Mouse (Mus musculus) heart, embryonic 10.5 days (tissue): ENCODE measurements around the gene Eri2. TPM values are rescaled to one million over a fixed set of nuclear protein-coding genes. Genes with fewer than 3 reads are reported as not detected.
"Not testable (repeated sequence)": the region's sequence is repeated elsewhere in the genome, so short reads cannot be mapped to it uniquely, and the experiment has no call there.

ENCODE experiments used
- DNase-seq: peaks from one replicate; pipeline ENCODE4 v3.0.0-alpha.2; 2017; ENCODE audit warnings: low spot score
- H3K27ac ChIP-seq: fragments of 300-500 bp; sonication (generic); 2 replicates; pipeline ENCODE4 v1.5.1; 2016; ENCODE audit warnings: mild to moderate bottlenecking
- H3K27me3 ChIP-seq: fragments of 300-500 bp; sonication (generic); 2 replicates; pipeline ENCODE4 v1.6.1; 2016; ENCODE audit warnings: mild to moderate bottlenecking; ENCODE audit not compliant: poor library complexity, insufficient read depth, severe bottlenecking
- H3K36me3 ChIP-seq: fragments of 300-500 bp; sonication (generic); 2 replicates; pipeline ENCODE4 v1.6.1; 2016; ENCODE audit warnings: mild to moderate bottlenecking, moderate library complexity
- H3K4me1 ChIP-seq: fragments of 300-500 bp; sonication (generic); 2 replicates; pipeline ENCODE4 v1.6.1; 2016; ENCODE audit warnings: mild to moderate bottlenecking
- H3K4me3 ChIP-seq: fragments of 300-500 bp; sonication (generic); 2 replicates; pipeline ENCODE4 v1.5.1; 2016; ENCODE audit warnings: mild to moderate bottlenecking, moderate library complexity
- H3K9me3 ChIP-seq: fragments of 300-500 bp; sonication (generic); 2 replicates; pipeline ENCODE4 v1.6.1; 2016; ENCODE audit warnings: mild to moderate bottlenecking, moderate library complexity
- WGBS: fragments of 180-500 bp; shearing (Covaris S2); methylation state at CpG from one replicate; pipeline ENCODE4 v1.1.7; 2016; 5-methylcytosine and 5-hydroxymethylcytosine counted together
- polyA plus RNA-seq: library from polyadenylated mRNA; unstranded; fragments of >200 nt; fragmentation: Nextera tagmentation; extraction: Ambion mirVana; gene quantifications from 2 replicates; pipeline ENCODE4 v1.2.1, GENCODE M21; 2016

Gene Eri2
- polyA plus RNA-seq, 1 experiment from 2014 or later: 17.2 TPM

DNA sequence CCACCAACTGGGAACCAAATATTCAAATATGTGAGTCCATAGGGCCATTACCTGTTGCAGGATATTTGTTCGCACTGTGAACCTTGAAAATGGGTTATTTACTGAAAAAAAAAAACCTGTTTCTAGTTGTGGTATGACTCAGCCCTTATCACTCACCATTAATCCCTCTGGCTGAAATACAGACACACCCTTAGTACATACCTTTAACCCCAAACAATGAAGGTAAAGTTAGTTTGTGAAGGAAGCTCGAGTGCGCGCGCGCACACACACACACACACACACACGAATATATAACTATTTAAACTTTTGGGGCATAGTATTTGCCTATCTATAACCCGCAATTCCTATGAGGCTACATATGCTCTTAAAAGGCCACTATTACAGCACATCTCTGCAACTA, 24.0 kb downstream of the Eri2 start:
- Histone ChIP-seq H3K27me3 (no peaks in the 10 kb centered on the region), H3K4me1 (no peaks in the 10 kb centered on the region), H3K27ac (no peak overlapping the region), H3K36me3 (no peaks in the 10 kb centered on the region), H3K4me3 (no peak overlapping the region), H3K9me3 (no peaks in the 10 kb centered on the region)
- 92% methylated on average over 8 of the region's 8 CpGs for WGBS
- DNase-seq: no peak

DNA sequence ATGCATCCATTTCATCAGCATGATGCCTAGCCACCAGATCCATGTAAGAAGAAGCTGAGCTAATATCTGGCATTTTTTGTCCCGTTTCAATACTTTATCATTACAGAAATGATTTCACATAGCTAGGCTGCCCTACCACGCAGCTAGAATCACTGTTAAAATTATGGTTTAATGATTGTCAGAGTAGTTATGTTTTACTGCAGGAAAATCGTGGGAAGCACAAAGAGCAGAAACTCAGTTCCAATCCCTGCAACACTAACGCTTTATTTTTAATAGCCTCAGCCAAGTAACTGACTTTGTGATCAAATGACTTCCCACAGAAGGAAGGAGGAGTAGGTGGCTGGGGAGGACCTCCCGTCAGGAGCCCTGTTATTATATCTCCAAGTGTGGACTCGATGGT, 26.9 kb downstream of the Eri2 start:
- 72% methylated on average over 6 of the region's 6 CpGs for WGBS
- no peak for DNase-seq
- H3K36me3 ChIP-seq: no peaks in the 10 kb centered on the region
- H3K9me3 ChIP-seq: no peaks in the 10 kb centered on the region
- H3K27ac ChIP-seq: no peak overlapping the region
- H3K4me1 ChIP-seq: no peaks in the 10 kb centered on the region
- H3K27me3 ChIP-seq: no peaks in the 10 kb centered on the region
- no peak overlapping the region for H3K4me3 ChIP-seq

DNA sequence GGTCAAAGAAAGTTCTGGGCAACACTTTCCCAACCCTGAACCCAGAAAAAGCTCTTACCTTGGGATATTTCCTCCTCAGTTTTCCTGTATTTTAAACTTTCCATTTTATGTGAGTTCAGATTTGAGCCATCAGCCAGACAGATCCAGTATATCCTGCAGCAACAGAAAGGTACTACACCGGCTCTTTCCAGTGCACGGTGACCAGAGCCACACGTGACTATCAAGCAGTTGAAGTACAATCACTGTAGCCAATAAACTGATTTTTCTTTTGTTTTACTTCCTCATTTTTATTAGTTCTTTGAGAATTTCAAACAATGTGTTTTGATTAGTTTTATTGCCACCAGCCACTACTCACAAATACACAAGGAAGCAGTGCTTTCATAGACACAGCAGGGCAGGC, 29.5 kb downstream of the Eri2 start:
- Histone ChIP-seq H3K36me3 (no peaks in the 10 kb centered on the region), H3K4me3 (no peak overlapping the region), H3K27me3 (no peaks in the 10 kb centered on the region), H3K4me1 (no peaks in the 10 kb centered on the region), H3K27ac (no peak overlapping the region), H3K9me3 (no peaks in the 10 kb centered on the region)
- 94% methylated on average over 3 of the region's 3 CpGs for WGBS
- DNase-seq: no peak

DNA sequence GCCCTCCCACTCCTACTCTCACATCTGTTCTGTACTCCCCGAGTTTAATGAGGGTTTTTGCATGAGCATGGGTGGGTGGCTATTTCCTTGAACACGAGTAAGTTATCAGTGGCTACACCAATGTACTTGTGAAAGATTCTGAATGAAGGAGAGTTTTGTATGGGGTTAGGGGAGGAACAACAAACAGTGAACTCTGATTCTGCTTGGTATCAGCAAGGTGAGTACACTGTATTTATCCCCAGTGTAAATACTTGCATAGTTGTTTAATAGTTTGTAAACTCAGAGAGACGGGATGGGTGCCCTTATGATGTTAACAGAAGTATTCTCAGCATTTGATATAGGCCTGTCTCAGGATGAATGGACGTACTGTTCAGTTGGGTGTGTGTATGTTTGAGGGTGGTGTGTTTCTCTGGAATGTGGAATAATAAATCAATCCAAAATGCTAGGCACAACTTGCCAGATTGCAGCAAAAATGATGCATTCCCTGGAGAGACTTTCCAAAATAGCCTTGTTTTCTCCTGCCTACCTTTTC, 31.6 kb downstream of the Eri2 start:
- H3K9me3 ChIP-seq: no peaks in the 10 kb centered on the region
- H3K27me3 ChIP-seq: no peaks in the 10 kb centered on the region
- H3K27ac ChIP-seq: no peak overlapping the region
- DNase-seq: no peak
- no peaks in the 10 kb centered on the region for H3K36me3 ChIP-seq
- 61% methylated on average over 4 of the region's 4 CpGs for WGBS
- H3K4me3 ChIP-seq: no peak overlapping the region
- no peaks in the 10 kb centered on the region for H3K4me1 ChIP-seq

DNA sequence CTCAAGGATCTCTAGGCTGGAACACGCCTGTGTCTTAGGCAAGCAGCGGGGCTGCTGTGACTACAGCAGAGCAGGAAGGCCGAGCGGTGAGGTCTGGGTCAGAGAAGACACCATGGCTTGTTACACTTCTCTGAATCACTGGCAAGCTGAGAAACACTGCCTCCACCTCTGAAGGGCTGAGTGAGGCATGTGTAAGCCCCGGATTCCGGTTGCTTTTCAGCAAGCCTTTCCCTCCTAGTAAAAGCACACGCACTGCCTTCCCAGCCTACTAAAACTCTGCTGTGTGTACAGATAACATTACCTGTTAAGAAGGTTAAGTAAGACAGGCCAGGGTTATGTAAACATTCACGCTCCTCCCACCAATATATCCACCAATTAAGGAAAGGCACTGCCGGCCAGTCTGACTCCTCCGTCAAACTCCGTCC, 33.3 kb downstream of the Eri2 start, which contains the start of gene Acsm3:
TSS of gene Acsm3 (plus strand) at position 397 of the 425 bp plus-strand sequence.
- Histone ChIP-seq H3K27me3 (no peaks in the 10 kb centered on the region), H3K27ac (no peak within 1 kb of the TSS), H3K4me1 (no peaks in the 10 kb centered on the region), H3K4me3 (no peak within 1 kb of the TSS), H3K9me3 (no peaks in the 10 kb centered on the region), H3K36me3 (no peaks in the 10 kb centered on the region)
- WGBS: 65% methylated on average over 11 of the region's 11 CpGs
- DNase-seq: no peak

DNA sequence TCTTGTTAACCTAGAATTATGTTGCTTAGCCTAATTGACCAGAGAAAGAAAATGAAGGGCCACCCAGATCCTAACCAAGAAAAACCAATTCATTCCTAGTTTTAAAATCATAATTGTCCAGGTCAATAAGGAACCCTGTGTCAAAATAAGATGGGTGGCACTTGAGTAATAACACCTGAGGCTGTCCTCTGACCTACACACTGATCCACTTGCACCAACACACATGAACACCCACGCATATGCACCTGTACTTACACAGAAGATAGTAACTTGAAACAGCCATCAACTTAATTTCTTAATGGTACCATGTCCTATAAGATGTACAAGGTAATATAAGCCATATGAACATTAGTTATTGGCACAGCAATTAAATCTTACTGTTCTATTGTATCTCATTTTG, 40.2 kb downstream of the Eri2 start:
- Histone ChIP-seq H3K9me3 (no peaks in the 10 kb centered on the region), H3K36me3 (no peaks in the 10 kb centered on the region), H3K4me1 (no peaks in the 10 kb centered on the region), H3K27me3 (no peaks in the 10 kb centered on the region), H3K27ac (no peak overlapping the region), H3K4me3 (no peak overlapping the region)
- no peak for DNase-seq
- 92% methylated on average over 1 of the region's 1 CpGs for WGBS

DNA sequence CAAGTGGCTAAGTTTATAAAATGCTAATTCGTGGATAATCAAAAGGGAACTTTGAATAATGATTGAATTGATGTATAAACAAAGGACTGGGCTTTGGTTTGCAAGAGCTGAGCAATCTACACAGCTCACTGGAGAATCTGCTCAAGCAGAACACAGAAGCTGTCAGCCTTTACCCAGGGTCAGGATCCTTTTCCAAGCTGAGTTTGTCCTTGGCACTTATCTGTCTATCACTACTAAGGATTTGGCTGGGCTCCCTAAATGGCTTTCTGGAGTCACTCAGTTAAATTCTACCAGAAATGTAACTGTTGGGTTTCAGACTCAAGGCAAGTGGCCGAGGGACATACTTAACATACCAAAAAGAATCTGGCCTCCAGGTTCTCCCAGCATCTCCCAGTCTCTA, 43.9 kb downstream of the Eri2 start:
- Histone ChIP-seq H3K27ac (no peak overlapping the region), H3K9me3 (no peaks in the 10 kb centered on the region), H3K27me3 (no peaks in the 10 kb centered on the region), H3K36me3 (no peaks in the 10 kb centered on the region), H3K4me3 (no peak overlapping the region), H3K4me1 (no peaks in the 10 kb centered on the region)
- 42% methylated on average over 2 of the region's 2 CpGs for WGBS
- no peak for DNase-seq

DNA sequence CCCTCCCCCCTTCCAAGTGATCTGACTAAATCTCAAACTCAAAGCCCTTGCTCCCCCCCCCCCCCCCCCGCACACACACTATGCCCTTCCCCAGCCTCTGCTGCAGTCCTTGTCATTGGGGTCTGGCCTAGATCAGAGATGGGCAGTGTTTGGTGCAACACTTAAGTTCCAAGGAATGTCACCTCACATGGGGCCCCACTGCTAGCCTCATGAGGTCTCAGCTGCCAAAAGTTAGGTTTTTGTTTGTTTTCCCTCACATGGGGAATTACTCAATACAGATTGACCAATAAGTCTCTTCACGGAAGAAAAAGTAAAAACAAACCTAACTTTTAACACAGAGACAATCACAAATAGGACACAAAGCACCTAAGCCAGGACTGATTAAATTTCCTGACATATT, 45.1 kb downstream of the Eri2 start:
- no peak for DNase-seq
- WGBS: 69% methylated on average over 1 of the region's 2 CpGs

DNA sequence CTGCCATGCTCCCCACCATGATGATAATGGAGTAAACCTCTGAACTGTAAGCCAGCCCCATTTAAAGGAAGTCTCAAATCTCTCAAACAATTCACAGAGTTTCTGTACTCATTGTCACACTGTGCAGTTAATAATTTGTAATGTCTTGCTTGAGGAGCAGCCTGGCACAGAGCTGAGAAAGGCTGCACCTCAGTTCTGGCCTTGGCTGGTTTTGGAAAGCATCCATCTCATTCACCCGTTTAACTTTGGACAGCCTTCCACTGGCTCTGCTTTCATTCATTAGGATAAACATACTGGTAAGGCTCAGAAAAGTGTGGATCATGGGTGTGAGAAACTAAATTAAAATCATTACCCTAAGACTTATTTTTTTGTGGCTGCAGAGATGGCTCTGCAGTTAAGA, 48.0 kb downstream of the Eri2 start:
- no peak overlapping the region for H3K4me3 ChIP-seq
- peaks cover 5% of the 10 kb centered on the region; the same call in 1 of the 2 replicates for H3K27me3 ChIP-seq
- WGBS: 96% methylated on average over 1 of the region's 1 CpGs
- DNase-seq: no peak
- no peaks in the 10 kb centered on the region for H3K36me3 ChIP-seq
- no peak overlapping the region for H3K27ac ChIP-seq
- H3K9me3 ChIP-seq: no peaks in the 10 kb centered on the region
- 0 out of 2 replicates have a peak, but pooled peaks cover 5% of the 10 kb centered on the region for H3K4me1 ChIP-seq

More for the DNA sequence above, 45.1 kb downstream of the Eri2 start:
- Histone ChIP-seq H3K36me3 (no peaks in the 10 kb centered on the region), H3K27me3 (0 out of 2 replicates have a peak, but pooled peaks cover 5% of the 10 kb centered on the region), H3K4me3 (no peak overlapping the region), H3K27ac (no peak overlapping the region), H3K9me3 (no peaks in the 10 kb centered on the region), H3K4me1 (0 out of 2 replicates have a peak, but pooled peaks cover 5% of the 10 kb centered on the region)

DNA sequence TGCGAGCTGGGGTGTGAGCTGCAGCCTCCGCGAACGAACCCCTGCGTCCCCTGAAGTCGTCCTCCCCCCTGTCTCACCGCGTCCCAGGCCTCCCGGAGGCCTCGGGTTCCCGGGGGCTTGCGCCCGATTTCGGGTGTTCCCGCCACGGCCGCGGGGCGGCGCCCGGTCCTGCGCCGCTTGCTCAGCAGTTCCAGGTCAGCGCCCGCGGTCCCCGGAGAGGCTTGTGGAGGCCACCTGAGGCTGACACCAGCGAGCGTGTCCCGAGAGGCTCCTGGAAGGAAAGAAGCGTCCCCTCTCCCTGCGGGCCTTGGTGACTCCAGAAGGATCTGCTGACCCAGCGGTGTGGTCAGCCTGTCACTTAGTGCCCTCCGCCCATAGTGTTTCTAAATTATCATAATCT, 49.5 kb downstream of the Eri2 start:
- Histone ChIP-seq H3K9me3 (no peaks in the 10 kb centered on the region), H3K27me3 (peaks cover 5% of the 10 kb centered on the region; the same call in 1 of the 2 replicates), H3K36me3 (no peaks in the 10 kb centered on the region), H3K27ac (peak overlapping the region; percentile 36; the same call in 1 of the 2 replicates), H3K4me3 (peak overlapping the region; percentile 50), H3K4me1 (0 out of 2 replicates have a peak, but pooled peaks cover 5% of the 10 kb centered on the region)
- DNase-seq: no peak
- 10% methylated on average over 34 of the region's 34 CpGs for WGBS

DNA sequence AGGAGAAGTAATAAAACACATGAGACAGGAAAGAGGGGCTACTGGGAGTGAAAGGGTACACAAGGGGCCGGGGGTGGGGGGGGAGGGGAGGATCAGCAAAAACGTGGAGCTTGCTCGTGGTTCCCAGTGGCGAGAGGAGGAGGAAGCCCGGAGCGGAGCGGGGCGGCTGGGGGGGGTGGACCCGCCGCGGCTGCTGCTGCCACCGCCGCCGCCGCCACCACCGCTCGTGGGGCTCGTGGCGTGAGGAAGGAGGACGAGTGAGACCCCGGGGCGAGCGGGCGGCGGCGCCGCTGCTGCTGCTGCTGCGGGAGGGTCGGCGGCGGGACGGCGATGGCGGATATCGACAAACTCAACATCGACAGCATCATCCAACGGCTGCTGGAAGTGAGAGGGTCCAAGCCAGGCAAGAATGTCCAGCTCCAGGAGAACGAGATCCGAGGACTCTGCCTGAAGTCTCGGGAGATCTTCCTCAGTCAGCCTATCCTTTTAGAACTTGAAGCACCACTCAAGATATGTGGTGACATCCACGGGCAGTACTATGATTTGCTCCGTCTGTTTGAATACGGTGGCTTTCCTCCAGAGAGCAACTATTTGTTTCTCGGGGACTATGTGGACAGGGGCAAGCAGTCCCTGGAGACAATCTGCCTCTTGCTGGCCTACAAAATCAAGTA, 53.9 kb downstream of the Eri2 start:
- not testable (repeated sequence) for H3K27me3 ChIP-seq, H3K4me1 ChIP-seq, DNase-seq, H3K9me3 ChIP-seq, H3K36me3 ChIP-seq
- peak overlapping the region; percentile 54 for H3K4me3 ChIP-seq
- WGBS: 5% methylated on average over 19 of the region's 44 CpGs
- peak overlapping the region; percentile 67; the same call in 1 of the 2 replicates for H3K27ac ChIP-seq

DNA sequence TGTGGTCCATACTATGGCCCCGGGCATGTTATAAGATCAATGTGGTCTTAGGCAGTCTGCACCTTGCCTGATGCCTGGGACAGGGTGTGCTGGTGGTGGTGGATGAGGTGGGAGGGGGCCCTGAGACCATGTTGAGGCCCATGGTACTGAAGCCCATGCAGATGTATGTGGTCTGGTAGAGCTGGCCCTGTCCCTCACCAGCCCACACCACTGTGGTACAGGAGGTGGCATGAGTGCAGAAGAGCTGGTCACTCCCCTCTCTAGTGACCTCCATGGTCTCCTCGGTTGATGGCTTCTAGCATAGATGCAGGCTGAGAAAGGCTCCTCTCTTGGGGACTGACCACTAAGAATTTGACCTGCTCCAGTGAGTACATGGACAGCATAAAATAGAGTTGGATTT, 55.0 kb downstream of the Eri2 start:
- no peaks in the 10 kb centered on the region for H3K9me3 ChIP-seq

DNA sequence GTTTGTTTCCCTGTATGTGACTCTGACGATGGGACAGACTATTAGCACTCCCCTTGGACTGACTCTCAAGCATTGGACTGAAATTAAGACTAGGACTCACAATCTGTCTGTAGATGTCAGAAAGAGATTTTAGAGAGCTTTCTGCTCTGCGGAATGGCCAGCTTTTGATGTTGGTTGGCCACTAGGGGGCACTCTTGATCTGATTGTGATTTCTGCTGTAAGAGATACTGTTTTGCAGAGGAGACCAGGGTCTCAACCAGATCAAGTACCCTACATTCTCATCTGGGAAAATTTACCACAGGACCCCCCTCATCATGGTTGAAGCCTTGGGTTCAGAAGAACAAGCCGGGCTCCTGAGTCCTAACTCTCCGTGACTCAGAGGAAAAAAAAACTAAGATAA, 62.6 kb downstream of the Eri2 start:
- H3K4me3 ChIP-seq, H3K27me3 ChIP-seq, DNase-seq, H3K36me3 ChIP-seq, H3K9me3 ChIP-seq, H3K27ac ChIP-seq, H3K4me1 ChIP-seq: not testable (repeated sequence)
- 72% methylated on average over 4 of the region's 4 CpGs for WGBS

More for the DNA sequence above, 55.0 kb downstream of the Eri2 start:
- H3K4me3 ChIP-seq: no peak overlapping the region
- H3K36me3 ChIP-seq: no peaks in the 10 kb centered on the region
- no peak for DNase-seq
- H3K4me1 ChIP-seq: no peaks in the 10 kb centered on the region
- H3K27me3 ChIP-seq: peaks cover under 1% of the 10 kb centered on the region; the same call in 1 of the 2 replicates
- H3K27ac ChIP-seq: no peak overlapping the region
- 78% methylated on average over 2 of the region's 2 CpGs for WGBS
